Mouse (Mus musculus): ENCODE measurements around the gene Zfr. TPM values are rescaled to one million over a fixed set of nuclear protein-coding genes. Genes with fewer than 3 reads are reported as not detected.
A peak's percentile ranks its signal among the peaks of the same experiment; 100 is the strongest.

Zfr gene
- total RNA-seq, 2 experiments from 2014 or later = 68.3 to 69.8 TPM

GRCm38 (mm10) chr15:12227355-12227754, 109.7 kb downstream of the Zfr start:
- TF ChIP-seq CTCF (IDR thresholded peaks at IDR 0.05) = no peak
- intact Hi-C loops (cut with DNase I) = no loop called here
- Histone ChIP-seq H3K27ac (no peak overlapping the region), H3K4me3 (no peak overlapping the region)
- DNase-seq = no peak

GRCm38 (mm10) chr15:12229603-12230242, 112.1 kb downstream of the Zfr start:
- TF ChIP-seq CTCF (IDR thresholded peaks at IDR 0.05) = no peak
- intact Hi-C loops (cut with DNase I) = no loop called here
- Histone ChIP-seq H3K4me3 (no peak overlapping the region), H3K27ac (no peak overlapping the region)
- DNase-seq = no peak

DNA sequence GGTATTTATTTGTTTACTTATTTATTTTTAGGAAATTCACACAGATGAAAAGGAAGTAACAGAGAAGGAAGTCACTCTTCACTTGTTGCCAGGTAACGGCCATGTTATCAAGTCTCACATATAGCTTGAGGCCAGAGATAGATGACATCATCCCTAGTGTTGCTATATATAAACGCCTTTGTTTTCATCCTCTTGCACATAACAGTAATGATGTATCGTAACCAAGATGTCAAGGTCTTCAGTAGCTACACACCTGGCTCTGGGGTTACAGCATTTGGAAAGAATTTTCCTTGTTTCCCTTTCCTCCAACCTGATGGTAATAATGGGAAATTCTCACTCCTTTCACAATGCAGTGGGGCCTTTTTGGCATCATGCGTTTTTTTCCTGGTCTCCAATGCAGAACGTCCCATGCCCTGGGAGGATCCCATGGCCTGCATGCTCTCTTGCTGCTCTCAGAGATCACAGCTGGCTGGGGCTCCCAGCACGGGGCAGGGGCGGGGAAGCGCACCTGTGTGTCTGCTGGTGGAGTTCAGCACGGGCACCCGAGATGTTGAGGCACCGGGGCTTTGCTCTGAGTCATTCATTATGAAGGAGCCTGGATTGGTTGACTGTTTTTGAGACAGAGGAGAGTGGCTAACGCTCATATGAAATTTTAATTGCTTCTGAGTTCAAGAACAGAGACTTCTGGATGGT, 112.8 kb downstream of the Zfr start:
- no peak for DNase-seq
- intact Hi-C loops (cut with DNase I) = no loop called here
- no peak overlapping the region for H3K4me3 ChIP-seq
- TF ChIP-seq CTCF (IDR thresholded peaks at IDR 0.05) = no peak
- H3K27ac ChIP-seq = no peak overlapping the region

DNA sequence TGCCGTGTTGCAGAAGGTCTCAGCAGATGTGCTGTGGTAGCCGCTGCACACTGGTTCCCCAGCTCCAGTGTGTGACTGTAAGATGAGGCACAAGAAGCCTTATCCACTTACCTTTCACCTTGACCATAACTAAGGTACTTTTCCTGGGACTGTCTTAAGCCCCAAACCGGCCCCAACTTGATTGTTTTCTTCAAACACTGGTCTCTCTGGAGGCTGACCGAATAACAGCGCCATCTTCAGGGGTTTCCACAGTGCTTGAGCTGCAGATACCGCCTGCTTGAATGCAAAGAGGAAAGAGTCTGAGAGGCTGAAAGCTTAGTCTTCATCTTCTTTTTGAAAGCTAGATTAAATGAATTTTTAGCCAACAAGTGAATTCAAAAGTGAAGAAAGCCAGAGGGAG, 113.8 kb downstream of the Zfr start:
- intact Hi-C loops (cut with DNase I) = no loop called here
- DNase-seq = no peak
- H3K27ac ChIP-seq = no peak overlapping the region

GRCm38 (mm10) chr15:12232429-12232828, 114.8 kb downstream of the Zfr start:
- Histone ChIP-seq H3K4me3 (no peak overlapping the region), H3K27ac (peak overlapping the region; percentile 17; the same call in 1 of the 2 replicates)
- DNase-seq = no peak
- intact Hi-C loops (cut with DNase I) = no loop called here
- no peak for TF ChIP-seq CTCF (IDR thresholded peaks at IDR 0.05)

More for the DNA sequence above, 113.8 kb downstream of the Zfr start:
- TF ChIP-seq CTCF (IDR thresholded peaks at IDR 0.05) = no peak
- H3K4me3 ChIP-seq = no peak overlapping the region

GRCm38 (mm10) chr15:12233021-12233420, 115.4 kb downstream of the Zfr start:
- H3K27ac ChIP-seq = peak overlapping the region; percentile 17; the same call in 1 of the 2 replicates
- no peak overlapping the region for H3K4me3 ChIP-seq
- TF ChIP-seq CTCF (IDR thresholded peaks at IDR 0.05) = no peak
- peak; percentile 25 for DNase-seq
- intact Hi-C loops (cut with DNase I) = no loop called here

Small RNA genes lying within 50 kb of the gene (microRNA-seq; reads per million reads assigned to microRNA genes)
- not detected for gene Mir1898

Other genes starting within 250 kb of the Zfr start
- gene Npr3, start 210.5 kb upstream of the Zfr start, total RNA-seq (2021) = 1 to 10 TPM; 4.0 to 9.1 TPM
- 100 to 1,000 TPM in 1 of 2 experiments, 10 to 100 TPM in 1; 76.1 to 121 TPM for gene Sub1, start 120.8 kb upstream of the Zfr start, total RNA-seq (2021)
- 1 to 10 TPM; 3.5 to 5.6 TPM for gene Mtmr12, start 87.2 kb downstream of the Zfr start, total RNA-seq (2021)
- 10 to 100 TPM; 77.0 to 80.0 TPM for gene Golph3, start 203.6 kb downstream of the Zfr start, total RNA-seq (2021)
- not detected for gene 1810049J17Rik, start 204.1 kb downstream of the Zfr start, total RNA-seq (2021)